Mouse (Mus musculus) cerebellum, adult 11-12 months (tissue): Measurements from ENCODE around the gene Safb2.
A peak's percentile ranks its signal among the peaks of the same experiment; 100 is the strongest.

ENCODE experiments used
- DNase-seq: peaks from one replicate; pipeline ENCODE4 v3.0.0; 2022

Gene Safb2

DNA sequence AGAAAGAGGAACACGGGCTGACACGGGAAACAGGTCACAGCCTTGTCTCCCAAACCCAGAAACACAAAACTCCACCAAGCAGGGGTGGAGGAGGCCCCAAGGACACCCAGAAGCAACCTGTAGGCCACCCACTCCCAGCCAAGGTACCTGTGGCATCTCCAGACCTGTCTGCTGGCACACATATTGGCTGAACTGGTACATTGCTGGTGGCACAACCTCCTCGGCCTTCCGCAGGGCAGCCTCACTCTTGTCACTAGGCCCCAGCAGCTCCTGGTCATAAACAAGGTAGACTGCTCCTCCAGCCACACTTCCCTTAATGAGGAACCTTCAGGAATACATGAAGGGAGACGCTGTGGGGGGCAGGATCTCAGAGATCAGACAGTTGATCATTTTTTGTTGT, 24.3 kb upstream of the Safb2 start:
- peak; percentile 71 for DNase-seq

DNA sequence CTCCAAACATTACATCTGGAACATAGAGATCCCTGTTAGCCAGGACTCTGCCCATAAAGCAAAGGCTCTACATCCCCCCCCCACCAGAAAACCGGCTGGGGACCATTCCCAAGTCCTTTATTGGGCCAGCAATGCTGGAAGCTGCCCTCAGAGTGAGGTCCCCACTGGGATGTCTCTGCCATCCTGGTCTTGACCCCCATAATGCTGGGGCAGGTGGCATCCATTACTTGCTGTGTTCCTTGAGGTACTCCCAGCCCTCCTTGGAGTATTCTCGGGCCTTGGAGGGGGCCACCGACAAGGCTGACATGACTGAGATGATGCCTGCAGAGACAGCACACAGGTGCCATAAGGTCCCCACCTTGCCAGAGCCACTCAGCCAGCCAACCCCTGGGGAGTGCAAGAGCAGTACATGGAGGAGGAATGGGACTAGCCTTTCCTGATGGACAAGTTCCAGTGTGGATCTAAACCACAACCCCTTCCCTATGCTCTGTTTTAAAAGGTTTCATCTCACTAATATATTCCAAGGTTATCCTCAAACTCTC, 23.2 kb upstream of the Safb2 start:
- peak; percentile 51 for DNase-seq

DNA sequence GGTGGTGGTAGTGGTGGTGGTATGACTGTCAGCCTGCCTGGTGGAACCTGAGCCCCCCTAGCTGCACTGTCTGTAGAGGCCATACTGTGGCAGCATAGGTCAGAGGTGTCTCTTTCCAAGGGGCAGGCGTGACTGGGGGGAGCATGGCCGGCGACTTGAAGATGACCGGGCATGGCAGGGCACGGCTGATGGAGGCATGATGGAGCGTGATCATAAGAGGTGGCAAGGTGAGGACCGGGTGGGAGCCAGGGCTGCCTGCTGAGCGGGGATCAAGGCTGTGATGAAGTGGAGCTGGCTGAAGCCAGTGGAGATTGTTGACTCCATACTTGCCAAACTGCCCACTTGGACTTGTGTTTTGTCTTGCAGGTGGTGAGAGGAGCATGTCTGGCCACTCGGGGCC, 21.0 kb upstream of the Safb2 start:
- DNase-seq = no peak

- DNase-seq = no peak
Measured at GRCm38 (mm10) chr17:56604422-56604821, 20.0 kb upstream of the Safb2 start.

DNA sequence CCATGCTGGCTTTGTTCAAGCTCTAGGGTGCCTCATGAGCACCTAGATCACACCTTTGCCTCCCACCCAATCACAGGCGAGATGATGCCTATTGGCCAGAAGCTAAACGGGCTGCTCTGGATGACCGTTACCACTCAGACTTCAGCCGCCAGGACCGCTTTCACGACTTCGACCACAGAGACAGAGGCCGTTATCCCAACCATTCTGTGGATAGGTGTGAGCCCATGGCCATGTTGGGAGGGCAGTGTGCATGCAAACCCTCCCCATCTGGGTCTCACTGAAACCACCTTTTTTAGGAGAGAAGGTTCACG, 19.6 kb upstream of the Safb2 start:
- DNase-seq = no peak

GRCm38 (mm10) chr17:56603186-56604069, 19.0 kb upstream of the Safb2 start:
- peak; percentile 57 for DNase-seq

DNA sequence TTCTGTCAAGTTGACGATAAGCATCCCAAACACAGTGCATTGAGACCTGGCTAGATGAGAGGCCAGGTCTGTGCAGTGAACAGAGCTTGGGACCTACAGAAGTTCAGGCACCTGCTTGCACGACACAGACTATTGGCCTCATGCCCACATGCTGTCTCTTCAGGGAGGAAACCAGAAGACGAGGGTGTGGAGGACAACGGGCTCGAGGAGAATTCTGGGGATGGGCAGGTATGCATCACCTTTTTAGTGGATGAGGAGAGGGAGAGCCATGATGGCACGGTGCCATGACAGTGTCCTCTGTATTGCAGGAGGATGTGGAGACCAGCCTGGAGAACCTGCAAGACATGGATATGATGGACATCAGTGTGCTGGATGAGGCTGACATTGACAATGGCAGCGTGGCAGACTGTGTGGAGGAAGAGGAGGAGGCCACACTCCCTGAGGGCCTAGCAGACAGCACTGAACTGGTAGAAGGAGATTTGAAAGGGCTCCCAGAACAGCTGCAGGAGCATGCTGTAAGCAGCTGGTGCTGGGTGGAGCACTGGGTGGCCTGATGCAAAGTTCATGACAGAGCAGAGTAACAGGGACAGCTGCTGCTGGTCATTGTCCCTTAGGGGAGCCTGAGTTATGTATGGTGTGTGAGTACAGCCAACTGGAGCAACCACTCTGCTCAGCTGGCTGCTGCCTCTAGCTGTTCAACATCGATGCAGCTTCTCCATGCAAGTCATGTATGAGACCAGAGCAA, 9.3 kb upstream of the Safb2 start:
- peak; percentile 43 for DNase-seq

GRCm38 (mm10) chr17:56592553-56592952, 8.2 kb upstream of the Safb2 start:
- no peak for DNase-seq

DNA sequence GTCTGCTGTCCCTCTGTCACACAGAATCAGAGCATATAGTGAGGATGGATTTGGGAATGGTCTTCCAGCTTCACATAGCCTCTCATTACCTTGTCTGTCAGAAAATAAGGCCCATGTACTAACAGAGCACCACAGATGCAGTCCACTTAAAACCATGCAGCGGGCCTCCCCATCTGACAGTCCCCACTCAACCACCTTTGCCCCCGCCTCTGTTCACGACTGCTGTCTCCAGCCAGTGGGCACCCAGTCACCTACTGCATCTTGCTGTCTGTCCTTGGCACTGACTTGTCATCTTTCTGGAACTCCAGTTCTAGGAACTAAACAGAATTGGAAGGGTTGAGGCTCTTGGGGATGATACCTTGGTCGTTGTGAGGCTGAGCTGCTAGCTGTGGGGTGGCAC, 4.5 kb upstream of the Safb2 start:
- no peak for DNase-seq

DNA sequence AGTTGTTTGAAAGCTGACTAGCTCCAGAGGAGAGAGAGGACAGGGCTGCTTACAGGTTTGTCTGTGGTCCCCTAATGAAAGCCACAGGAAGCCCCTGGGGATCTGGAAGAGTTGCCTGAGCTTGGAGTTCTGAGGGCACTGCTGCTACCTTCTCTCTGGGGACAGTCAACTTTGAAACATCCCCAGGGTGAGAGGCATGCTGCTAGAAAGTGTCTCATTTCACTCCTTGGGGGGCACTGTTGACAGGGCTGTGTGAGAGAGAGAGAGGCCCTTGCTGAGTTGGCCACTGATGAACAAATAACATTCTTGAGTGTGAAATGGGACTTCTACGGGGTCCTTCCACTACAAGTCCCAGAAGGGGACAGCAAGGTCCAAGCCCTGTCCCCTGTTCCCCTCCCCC, 3.4 kb upstream of the Safb2 start:
- DNase-seq = no peak

GRCm38 (mm10) chr17:56585171-56585821, 911 bp upstream of the Safb2 start:
- no peak for DNase-seq

GRCm38 (mm10) chr17:56583611-56584256, 651 bp downstream of the Safb2 start:
- DNase-seq = peak; percentile 80

- no peak for DNase-seq
Measured at GRCm38 (mm10) chr17:56583071-56583470, 1.3 kb downstream of the Safb2 start.

DNA sequence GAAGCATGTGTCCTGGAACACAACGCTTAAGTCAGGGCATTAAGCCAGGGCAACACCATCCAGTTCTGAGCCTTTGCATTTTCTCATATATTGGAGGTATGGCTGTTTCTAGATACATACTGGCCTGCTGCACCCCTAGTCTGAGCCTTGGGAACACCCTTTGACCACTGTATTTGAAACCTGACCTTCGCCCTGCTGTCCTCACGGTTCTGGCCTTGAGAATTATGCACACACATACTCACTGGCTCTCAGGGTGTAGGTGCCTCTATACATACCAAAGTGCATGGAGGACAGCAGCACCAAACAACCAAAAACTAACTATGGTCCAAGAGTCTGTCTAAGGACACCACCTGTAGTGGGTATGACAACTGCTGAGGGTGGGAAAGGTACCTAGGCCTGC, 11.4 kb downstream of the Safb2 start:
- no peak for DNase-seq

DNA sequence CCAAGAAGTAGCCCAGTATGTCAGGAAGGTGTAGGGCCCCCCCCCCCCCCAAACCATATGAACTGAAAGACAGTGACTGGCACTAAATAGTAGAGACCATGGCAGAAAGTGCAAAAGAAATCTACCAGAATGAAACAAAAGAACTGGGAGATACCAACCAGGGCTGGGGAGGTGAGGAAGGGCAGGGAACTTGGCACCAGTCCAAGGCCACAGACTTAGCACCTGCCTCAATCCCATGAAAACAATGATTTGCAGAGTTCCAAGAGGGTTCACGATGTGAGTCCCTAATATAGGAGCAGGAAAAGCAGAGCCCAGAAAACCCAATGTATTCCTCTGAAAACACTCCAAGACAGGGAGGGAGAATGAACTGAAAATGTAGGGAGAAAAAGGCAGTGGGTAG, 12.2 kb downstream of the Safb2 start:
- no peak for DNase-seq

GRCm38 (mm10) chr17:56570287-56570686, 14.1 kb downstream of the Safb2 start:
- DNase-seq = peak; percentile 28

DNA sequence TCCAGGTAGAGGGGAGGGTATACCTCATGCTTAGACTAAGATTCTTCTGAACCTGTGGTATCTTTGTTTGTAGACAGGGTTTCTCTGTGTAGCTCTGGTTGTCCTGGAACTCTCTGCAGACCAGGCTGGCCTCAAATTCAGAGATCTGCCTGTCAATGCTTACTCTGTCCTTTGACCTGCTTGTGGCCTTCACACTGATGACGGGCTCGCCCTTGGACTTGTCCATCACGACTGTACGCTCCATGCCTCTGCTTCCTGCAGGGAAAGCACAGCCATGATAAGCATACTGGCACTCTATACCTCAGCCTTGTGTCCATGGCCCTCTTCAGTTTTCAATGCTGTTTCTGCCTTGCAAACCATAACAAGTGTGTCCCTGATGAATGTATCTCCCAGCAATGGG, 17.0 kb downstream of the Safb2 start:
- DNase-seq = no peak

DNA sequence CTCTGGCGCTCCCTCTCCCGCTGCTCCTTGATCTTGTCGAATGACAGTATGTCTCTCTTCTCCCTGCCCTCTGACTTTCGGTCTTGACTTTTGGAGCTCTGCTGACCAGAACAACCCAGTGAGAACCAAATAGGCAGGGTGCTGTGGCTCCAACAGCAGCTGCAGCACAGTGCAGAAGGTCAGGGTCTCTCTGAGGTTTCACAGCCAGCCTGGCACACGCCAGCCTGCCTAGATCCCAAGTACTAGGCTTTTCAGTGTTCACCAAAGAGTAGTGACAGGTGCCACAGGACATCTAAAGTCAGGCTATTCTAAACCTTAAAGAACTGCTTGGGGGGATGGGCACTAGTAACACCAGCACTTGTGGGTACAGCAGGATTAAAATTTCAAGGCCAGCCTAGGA, 17.5 kb downstream of the Safb2 start:
- no peak for DNase-seq

DNA sequence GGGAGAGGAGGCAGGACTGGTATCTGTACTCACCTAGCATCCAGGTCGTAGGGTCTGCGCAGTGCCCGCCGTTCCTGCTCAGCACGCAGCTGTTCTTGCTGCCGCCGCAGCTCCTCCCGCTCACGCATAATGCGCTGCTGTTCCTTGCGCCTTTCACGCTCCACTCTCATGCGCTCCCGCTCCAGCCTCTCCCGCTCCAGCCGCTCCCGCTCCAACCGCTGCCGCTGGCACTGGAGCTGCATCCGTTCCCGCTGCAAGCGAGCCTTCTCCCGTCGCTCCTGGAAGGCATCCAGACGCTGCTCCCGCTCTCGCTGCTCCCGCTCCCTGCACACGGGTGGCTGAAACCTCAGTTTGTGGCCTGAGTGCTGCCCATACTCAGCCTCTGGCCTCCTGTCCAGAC, 18.1 kb downstream of the Safb2 start:
- DNase-seq = no peak

GRCm38 (mm10) chr17:56561866-56562265, 22.5 kb downstream of the Safb2 start:
- DNase-seq = no peak

GRCm38 (mm10) chr17:56560131-56560530, 24.3 kb downstream of the Safb2 start:
- no peak for DNase-seq

DNA sequence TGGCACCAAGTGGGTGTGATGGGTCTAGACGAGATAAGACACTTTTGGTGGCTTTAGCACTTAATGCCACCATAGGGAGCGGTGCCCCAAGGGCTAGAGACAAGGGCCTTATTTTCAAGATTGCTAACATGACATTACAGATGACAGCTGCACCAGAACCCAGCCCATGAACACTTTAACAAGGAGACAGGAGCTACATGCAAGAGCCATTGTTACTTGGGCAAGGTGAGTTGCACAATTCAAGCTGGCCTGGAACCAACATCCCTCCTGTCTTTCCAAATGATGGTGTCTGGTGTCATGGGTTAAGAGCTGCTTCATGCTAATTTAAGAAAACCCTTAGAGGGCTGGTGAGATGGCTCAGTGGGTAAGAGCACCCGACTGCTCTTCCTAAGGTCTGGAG, 25.0 kb downstream of the Safb2 start:
- no peak for DNase-seq

- peak; percentile 65 for DNase-seq
Measured at GRCm38 (mm10) chr17:56558448-56558847, 25.9 kb downstream of the Safb2 start.
